Mouse (Mus musculus): ENCODE measurements around the gene Grcc10.

Grcc10 gene

GRCm38 (mm10) chr6:124703789-124704188 is 37.4 kb downstream of the Grcc10 start:
- in situ Hi-C loops (cut with MboI, MseI), result loop anchor here (25.0 kb wide), 1 partner anchor 1891 kb away; the partner anchor contains the start of genes Foxj2 and Slc2a3

- in situ Hi-C loops (cut with MboI, MseI), result loop anchor here (25.0 kb wide), 1 partner anchor 1890 kb away; the partner anchor contains the start of genes Foxj2 and Slc2a3
These were observed 38.4 kb downstream of the Grcc10 start for GRCm38 (mm10) chr6:124702784-124703103.

- in situ Hi-C loops (cut with MboI, MseI), result loop anchor here (25.0 kb wide), 1 partner anchor 1890 kb away; the partner anchor contains the start of genes Foxj2 and Slc2a3
These were observed 38.9 kb downstream of the Grcc10 start for GRCm38 (mm10) chr6:124702102-124702783.

- in situ Hi-C loops (cut with MboI, MseI), result loop anchor here (25.0 kb wide), 1 partner anchor 1889 kb away; the partner anchor contains the start of genes Foxj2 and Slc2a3
These were observed 39.8 kb downstream of the Grcc10 start for GRCm38 (mm10) chr6:124701338-124701737.

- in situ Hi-C loops (cut with MboI, MseI), result loop anchor here (10.0 to 25.0 kb wide), 2 partner anchors 55 to 1888 kb away; partner anchors contain the start of genes Foxj2 and Slc2a3
These were observed 41.1 kb downstream of the Grcc10 start for GRCm38 (mm10) chr6:124699962-124700610.

- in situ Hi-C loops (cut with MboI, MseI), result loop anchor here (10.0 kb wide), 1 partner anchor 55 kb away; no protein-coding TSS in a partner anchor
These were observed 41.8 kb downstream of the Grcc10 start for GRCm38 (mm10) chr6:124699366-124699765.

GRCm38 (mm10) chr6:124698751-124699150 is 42.4 kb downstream of the Grcc10 start:
- in situ Hi-C loops (cut with MboI, MseI), result loop anchor here (10.0 kb wide), 1 partner anchor 54 kb away; no protein-coding TSS in a partner anchor

GRCm38 (mm10) chr6:124696441-124697150 is 44.6 kb downstream of the Grcc10 start:
- in situ Hi-C loops (cut with MboI, MseI), result loop anchor here (10.0 kb wide), 1 partner anchor 52 kb away; no protein-coding TSS in a partner anchor

- in situ Hi-C loops (cut with MboI, MseI), result loop anchor here (10.0 kb wide), 1 partner anchor 50 kb away; no protein-coding TSS in a partner anchor
These were observed 46.8 kb downstream of the Grcc10 start for GRCm38 (mm10) chr6:124694166-124694955.

GRCm38 (mm10) chr6:124693243-124693981 is 47.8 kb downstream of the Grcc10 start:
- in situ Hi-C loops (cut with MboI, MseI), result loop anchor here (10.0 kb wide), 1 partner anchor 49 kb away; no protein-coding TSS in a partner anchor

GRCm38 (mm10) chr6:124690517-124690916 is 50.7 kb downstream of the Grcc10 start:
- in situ Hi-C loops (cut with MboI, MseI), result loop anchor here (10.0 kb wide), 1 partner anchor 46 kb away; no protein-coding TSS in a partner anchor

Measured in T-helper 1 cell (primary cell).